Mouse (Mus musculus): ENCODE results near the gene Suclg1.

Suclg1 gene

DNA sequence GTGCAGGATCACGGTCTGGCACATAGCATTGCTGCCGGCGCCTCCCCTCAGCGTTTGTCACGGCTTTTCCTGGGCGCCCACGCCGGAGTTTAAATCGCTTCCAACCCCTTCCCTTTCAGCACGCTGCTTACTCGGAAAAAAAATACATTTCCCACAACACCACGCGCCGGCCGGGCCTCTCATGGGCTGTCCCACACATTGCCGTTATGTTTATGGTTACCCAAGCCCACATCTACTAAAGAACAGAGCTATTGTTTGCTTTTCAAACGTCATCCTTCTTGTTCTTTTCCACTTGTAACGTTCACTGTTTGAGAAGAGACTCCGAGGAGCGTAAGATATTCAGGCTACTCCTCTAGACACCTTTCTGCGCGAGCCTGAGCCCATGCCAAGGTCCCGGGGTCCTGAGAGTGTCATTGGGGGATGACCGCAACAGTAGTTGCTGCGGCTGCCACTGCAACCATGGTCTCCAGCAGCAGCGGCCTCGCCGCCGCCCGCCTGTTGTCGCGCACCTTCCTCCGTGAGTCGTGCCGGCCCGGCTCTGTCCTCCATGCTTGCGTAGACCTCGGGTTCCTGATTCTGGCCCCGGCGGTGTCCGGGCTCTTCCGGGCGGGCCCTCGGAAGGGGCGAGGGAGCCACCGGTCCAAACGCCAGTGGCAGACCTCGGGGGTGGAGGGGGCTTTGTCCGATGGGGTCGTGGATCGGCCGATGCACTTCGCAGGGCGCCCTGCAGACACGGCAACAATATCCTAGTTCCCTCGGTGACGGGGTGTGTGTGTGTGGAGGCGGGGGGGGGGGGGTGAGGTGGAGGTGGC, at the start of gene Suclg1:
Gene Suclg1 (plus strand): TSS at position 146 of the 812 bp plus-strand sequence.
- peak; percentile 86 for DNase-seq (ENCODE audit: low read depth, low spot score)

- no peak for DNase-seq (ENCODE audit: low read depth, low spot score)
Measured at GRCm38 (mm10) chr6:73203724-73204123, 44.5 kb upstream of the Suclg1 start.

DNA sequence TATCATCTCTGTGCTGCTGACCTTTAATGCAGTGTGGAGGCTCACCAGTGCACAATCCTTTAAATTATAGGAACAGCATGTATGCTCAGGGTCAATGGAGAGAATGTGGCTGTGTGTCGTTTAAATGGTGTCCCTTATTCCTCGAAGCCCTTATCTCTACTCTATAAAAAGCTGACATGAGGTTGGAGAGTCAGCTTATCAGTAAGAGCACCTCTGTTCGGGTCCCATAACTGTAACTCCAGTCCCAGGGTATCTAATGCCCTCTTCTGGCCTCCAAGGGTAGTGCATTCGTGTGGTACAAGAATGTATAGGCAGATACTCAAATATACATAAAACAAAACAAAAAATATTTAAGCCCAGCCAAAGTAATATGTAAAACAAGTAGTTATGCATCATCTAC, 43.2 kb upstream of the Suclg1 start:
- DNase-seq (ENCODE audit: low read depth, low spot score): no peak

DNA sequence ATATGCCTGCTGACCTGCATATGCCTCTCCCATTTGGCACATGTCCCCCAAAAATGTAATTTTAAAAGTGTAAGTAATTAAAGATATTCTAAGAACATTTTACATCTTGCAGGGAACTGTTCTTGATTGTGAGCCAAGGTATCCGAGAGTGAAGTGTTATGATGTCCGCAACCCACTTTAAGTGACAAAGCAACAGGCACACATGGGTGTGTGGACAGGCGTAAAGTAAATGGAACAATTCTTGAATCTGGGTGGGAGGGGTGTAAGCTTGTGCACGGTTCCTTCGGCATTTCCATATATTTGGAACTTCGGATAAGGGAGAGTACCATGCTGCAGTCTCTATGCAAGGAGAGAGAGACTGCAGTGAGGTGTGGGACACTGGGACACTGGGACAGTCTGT, 38.6 kb upstream of the Suclg1 start:
- DNase-seq (ENCODE audit: low read depth, low spot score): no peak

DNA sequence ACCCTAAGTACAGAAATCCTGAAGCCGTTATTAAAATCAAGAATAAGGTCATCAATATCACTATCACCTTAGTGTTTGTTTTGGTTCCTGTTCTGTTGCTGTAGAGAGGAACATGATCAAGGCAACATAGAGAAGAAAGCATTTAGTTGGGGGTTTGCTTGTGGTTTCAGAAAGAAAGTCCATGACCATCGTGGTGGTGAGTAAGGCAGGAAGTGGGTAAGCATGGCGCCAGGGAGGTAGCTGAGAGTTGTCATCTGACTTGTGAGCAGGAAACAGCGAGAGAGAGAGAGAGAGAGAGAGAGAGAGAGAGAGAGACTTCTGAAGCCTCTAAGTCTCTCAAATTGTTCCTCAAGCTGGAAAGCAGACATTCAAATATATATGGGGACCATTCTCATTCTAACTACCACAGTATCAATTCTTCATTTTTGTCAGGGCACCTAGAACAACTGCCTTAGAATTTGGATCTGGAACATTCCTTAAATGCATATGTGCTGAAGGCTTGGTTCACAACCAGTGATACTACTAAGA, 37.7 kb upstream of the Suclg1 start:
- no peak for DNase-seq (ENCODE audit: low read depth, low spot score)

- no peak for DNase-seq (ENCODE audit: low read depth, low spot score)
Measured at GRCm38 (mm10) chr6:73211036-73211435, 37.1 kb upstream of the Suclg1 start.

GRCm38 (mm10) chr6:73211602-73212001, 36.6 kb upstream of the Suclg1 start:
- no peak for DNase-seq (ENCODE audit: low read depth, low spot score)

DNA sequence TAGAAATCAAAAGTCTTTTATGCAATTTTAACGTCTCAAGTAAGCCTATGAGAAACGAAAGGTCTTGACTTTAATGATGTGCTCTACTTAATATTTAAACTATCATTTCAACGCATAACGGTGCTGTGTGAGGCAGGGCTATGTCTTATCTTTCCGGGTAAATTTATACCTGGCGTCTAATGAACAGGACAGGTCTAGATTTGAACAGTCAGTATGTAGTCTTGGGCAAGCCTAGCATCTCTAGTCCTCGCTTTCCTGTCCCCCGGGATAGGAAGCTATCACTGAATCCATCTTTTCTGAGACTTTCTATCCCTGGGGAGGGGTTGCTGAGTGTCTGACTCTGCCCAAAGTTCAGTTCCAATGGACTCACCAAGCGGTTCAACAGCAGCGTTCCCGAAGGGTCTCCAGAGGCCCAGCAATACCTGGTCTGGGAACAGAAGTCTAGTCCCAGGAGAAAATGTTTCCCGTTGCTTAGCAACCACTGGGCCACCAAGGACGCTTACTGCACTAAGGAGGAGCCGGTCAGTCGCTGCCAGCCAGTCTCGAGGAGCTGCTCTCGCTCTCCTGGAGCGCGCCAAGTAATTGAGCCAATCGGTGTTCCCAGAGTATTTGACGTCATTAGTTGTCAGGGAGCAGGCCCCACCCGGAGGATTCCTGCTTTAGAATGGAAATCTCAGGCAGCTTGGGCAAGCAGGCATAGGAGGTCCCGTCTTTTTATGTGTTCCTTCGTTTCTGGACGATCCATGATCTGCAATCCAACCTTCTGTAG, 26.8 kb upstream of the Suclg1 start, which contains the start of gene Dnah6:
Gene Dnah6 (minus strand): TSS at position 463 of the 769 bp plus-strand sequence.
- DNase-seq (ENCODE audit: low read depth, low spot score): peak; percentile 94

DNA sequence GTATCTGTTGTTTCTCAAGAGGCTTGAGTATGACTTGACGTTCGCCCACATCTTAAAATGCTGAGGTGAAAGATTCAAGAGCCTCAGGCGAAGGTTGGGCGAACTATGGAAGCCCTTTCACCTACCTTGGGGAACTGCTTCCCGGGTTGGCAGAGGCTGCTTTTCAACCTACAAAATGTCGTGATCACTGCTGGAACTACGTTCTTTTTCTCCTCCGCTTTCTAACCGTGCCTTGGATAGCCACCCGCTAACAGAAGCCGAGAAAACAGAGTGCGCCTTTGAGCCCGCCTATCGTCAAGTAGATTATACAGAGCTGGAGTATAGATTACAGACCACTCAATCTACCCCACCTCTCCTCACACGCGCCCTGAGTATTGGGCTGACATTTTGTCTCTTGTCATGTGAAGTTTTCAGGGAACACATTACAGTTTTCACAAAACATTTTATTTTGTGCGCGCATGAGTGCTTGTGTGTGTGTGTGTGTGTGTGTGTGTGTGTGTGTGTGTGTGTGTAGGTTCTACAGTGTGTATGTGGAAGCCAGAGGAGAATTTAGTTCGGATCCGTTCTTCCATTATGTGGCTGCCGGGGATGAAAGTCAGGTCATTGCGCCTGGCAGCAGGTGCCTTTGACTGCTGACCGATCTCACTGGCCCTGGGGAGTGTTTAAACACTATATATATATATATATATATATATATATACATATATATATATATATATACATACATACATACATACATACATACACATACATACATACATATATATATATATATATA, 26.0 kb upstream of the Suclg1 start:
- DNase-seq (ENCODE audit: low read depth, low spot score): peak; percentile 29

- DNase-seq (ENCODE audit: low read depth, low spot score): no peak
Measured at GRCm38 (mm10) chr6:73222841-73223526, 25.2 kb upstream of the Suclg1 start.

DNA sequence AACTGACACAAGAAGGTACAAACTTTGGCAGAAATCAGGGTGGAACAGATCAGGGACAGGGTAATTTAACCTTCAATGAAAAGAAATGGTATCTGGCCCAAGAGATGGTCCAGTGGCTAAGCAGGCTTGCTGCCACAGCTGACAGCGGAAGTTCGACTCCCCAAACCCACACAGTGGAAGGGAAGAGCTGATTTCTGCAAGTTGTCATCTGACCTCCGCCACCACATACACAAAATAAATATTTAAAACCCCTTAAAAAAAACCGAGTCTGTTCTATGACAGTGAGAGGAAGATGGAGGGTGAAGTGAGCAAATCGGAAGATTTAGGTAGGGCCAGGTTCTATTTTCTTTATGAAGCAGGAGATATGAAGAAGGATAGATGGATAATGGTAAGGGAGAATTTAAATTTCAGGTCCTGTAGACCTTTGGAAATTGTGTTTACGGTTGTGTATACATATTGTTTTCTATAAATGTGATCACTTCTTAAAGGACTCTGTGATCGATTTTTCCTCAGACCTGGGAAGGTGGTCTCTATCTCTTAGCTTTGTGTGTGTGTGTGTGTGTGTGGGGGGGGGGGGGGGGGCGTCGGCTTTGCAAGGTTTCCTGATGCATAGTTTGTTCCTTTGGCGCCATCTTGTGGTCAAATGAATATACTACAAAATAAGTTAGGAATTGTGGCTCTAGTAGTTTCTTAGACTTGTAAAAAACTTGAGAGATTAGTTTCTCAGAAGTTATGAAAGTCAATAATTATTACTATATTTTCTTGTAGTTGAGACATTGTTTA, 20.6 kb upstream of the Suclg1 start:
- DNase-seq (ENCODE audit: low read depth, low spot score): no peak

GRCm38 (mm10) chr6:73228408-73228807, 19.8 kb upstream of the Suclg1 start:
- DNase-seq (ENCODE audit: low read depth, low spot score): no peak

DNA sequence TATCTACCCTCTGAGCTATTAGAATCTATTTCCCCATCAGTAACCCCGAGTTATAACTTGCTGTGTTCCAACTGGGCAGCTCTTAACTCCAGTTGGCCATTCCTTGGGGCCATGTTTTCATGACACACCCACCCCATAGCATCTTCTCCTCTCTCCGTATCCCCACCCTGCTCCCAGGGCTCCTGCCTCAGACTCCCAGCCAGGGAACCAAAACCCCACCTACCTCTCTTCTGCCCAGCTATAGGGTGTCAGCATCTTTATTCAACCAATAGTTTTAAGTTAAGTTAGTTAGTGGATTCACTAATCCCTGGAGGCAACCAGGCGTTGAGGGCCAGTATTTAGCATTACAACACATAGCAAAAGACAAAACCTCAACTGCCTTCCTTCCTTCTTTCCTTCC, 19.3 kb upstream of the Suclg1 start:
- DNase-seq (ENCODE audit: low read depth, low spot score): no peak

DNA sequence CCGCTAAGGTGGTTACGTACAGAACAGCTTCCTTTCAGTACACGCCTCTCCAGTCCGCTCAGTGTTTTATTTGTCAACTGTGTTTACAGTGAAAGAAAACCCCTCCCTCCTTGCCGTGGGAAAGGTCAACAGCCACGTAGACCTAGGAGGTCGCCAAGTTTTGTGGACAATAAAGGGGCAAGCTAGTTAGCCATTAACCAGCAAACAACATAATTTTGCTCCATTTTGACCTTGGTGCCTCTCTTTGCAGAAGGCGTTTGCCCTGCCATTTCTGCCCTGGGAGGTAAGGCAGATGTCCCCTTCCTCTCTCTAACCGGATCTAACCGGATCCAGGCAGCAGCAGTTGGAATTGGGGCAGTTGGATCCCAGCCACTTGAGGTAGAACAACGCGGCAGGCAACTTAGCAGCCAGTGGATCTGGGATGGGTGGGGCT, 16.0 kb upstream of the Suclg1 start:
- DNase-seq (ENCODE audit: low read depth, low spot score): no peak

DNA sequence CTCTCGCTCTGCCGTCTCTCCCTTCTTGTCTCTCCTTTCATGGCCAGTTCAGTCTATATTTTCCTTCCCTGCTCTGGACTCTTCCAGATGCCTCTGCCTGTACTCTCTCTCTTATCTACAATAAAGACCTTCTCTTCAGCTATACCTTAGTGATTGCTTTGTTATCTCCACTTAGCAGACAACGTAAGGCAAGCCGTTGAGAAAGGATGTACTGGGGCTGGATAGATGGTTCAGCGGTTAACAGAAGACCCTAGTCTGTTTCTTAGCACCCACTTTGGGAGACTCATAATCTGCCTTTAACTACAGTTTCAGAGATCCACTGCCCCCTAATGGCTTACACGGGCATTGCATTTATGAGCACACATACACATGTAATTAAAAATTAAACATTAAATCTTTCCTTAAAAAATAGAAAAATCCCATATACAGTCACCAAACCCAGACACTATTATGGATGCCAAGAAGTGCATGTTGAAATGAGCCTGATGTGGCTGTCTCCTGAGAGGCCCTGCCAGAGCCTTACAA, 14.9 kb upstream of the Suclg1 start:
- DNase-seq (ENCODE audit: low read depth, low spot score): no peak

GRCm38 (mm10) chr6:73234302-73234900, 13.8 kb upstream of the Suclg1 start:
- peak; percentile 31 for DNase-seq (ENCODE audit: low read depth, low spot score)

DNA sequence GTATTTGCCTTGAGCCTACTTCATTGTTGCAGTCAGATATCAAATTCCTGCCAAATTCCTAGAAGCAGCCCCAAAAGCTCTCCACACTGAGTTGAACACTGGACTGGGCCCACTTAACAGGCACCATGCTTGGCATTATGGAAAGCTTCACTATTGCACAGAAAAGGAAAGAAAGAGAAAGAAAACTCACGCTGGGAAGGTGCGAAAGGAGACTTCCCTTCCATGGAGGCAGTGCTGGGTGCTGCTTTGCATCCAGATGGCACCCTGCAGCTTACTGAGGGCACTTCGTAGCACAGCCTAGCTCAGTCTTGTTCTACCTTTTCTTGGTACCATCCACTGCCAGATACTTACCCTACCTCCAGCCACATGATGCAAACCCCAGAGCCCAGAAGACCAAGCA, 12.5 kb upstream of the Suclg1 start:
- DNase-seq (ENCODE audit: low read depth, low spot score): no peak

DNA sequence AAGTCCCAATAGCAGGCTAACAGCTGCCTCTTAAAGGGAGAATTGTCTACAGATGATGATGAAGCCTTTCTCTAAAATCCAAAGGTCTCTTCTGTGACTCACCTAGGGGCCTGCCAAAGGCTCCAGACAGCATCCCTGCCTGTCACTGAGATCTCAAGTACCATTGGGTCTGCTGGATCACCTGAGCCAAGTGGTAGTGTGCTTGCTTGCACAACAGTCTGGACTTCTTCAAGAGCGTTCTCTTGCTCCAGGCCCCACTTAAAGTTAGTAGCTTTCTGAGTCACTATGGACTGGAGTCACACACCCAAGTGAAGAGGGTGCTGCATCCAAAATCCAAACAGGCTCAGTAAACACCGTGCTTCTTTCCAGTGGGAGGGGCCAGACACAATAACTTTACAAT, 1.4 kb upstream of the Suclg1 start:
- no peak for DNase-seq (ENCODE audit: low read depth, low spot score)

- DNase-seq (ENCODE audit: low read depth, low spot score): no peak
Measured at GRCm38 (mm10) chr6:73247452-73247851, 730 bp upstream of the Suclg1 start.

DNA sequence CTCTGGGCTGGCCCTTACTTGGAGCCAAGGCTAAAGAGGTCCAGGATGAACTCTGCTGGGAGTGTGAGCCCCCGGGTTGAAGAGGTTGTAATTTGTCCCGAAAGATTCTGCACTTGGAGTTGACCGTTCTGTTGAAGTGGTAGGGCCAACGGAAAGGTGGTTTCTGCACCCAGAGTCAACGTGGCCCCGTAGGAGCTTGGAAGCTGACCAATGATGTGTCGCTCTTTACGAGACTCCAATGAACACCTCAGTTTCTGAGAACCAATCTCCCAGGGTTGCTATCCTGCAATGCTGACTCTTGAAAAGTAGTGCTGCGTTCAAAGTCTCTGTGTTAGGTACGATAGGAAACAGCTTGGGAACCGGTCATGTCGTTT, 854 bp downstream of the Suclg1 start:
- no peak for DNase-seq (ENCODE audit: low read depth, low spot score)
